Mouse (Mus musculus) C2C12 (cell line): ENCODE data around the gene Shtn1. TPM values are rescaled to one million over a fixed set of nuclear protein-coding genes. Genes with fewer than 3 reads are reported as not detected.

Experiments
- H3K27me3 ChIP-seq: one replicate; pipeline ENCODE4 v1.6.1; 2011; ENCODE audit not compliant: control insufficient read depth, insufficient read depth, insufficient read length
- H3K36me3 ChIP-seq: one replicate; pipeline ENCODE4 v1.6.1; 2011; ENCODE audit not compliant: control insufficient read depth, insufficient read depth
- H3K4me3 ChIP-seq: one replicate; pipeline ENCODE4 v1.5.1; 2011; ENCODE audit warnings: mild to moderate bottlenecking, control low read depth; ENCODE audit not compliant: poor library complexity, insufficient read depth, severe bottlenecking
- H3K79me2 ChIP-seq: one replicate; pipeline ENCODE4 v1.6.1; 2011; ENCODE audit not compliant: control insufficient read depth, insufficient read depth
- H3K79me3 ChIP-seq: one replicate; pipeline ENCODE4 v1.6.1; 2011; ENCODE audit warnings: low read depth, control low read depth
- H3ac ChIP-seq: one replicate; pipeline ENCODE3; 2011; ENCODE audit warnings: low read depth; ENCODE audit not compliant: control insufficient read depth, insufficient read length
- CEBPB ChIP-seq: IDR thresholded peaks from one replicate; pipeline ENCODE4 v1.6.1; 2011; ENCODE audit warnings: low read depth, mild to moderate bottlenecking, control low read depth, moderate library complexity
- CTCF ChIP-seq: IDR thresholded peaks from one replicate; pipeline ENCODE4 v1.5.1; 2011; ENCODE audit not compliant: control insufficient read depth, insufficient read depth, insufficient read length
- FOSL1 ChIP-seq: IDR thresholded peaks from one replicate; pipeline ENCODE4 v1.8.0; 2011; ENCODE audit warnings: mild to moderate bottlenecking, low read length; ENCODE audit not compliant: poor library complexity, insufficient read depth, severe bottlenecking
- MAX ChIP-seq: IDR thresholded peaks from one replicate; pipeline ENCODE4 v1.6.1; 2011; ENCODE audit warnings: mild to moderate bottlenecking, control low read depth
- MYOD1 ChIP-seq: IDR thresholded peaks from one replicate; pipeline ENCODE4 v1.6.1; 2011; ENCODE audit warnings: low read depth; ENCODE audit not compliant: control insufficient read depth, insufficient read length
- MYOG ChIP-seq: IDR thresholded peaks from one replicate; pipeline ENCODE4 v1.6.1; 2011; ENCODE audit not compliant: control insufficient read depth, insufficient read length; ENCODE audit errors: extremely low read depth
- USF1 ChIP-seq: IDR thresholded peaks from one replicate; pipeline ENCODE4 v1.6.1; 2011; ENCODE audit warnings: low read depth, mild to moderate bottlenecking, control low read depth, moderate library complexity
- polyA plus RNA-seq: library from polyadenylated mRNA; unstranded; fragments of >200 nt; fragmentation: generic; extraction: Trizol; gene quantifications from one replicate; pipeline ENCODE4 v1.2.1, GENCODE M21; 2012; ENCODE audit warnings: missing spikeins

Gene Shtn1
- polyA plus RNA-seq, 1 experiment: 0.26 TPM

DNA sequence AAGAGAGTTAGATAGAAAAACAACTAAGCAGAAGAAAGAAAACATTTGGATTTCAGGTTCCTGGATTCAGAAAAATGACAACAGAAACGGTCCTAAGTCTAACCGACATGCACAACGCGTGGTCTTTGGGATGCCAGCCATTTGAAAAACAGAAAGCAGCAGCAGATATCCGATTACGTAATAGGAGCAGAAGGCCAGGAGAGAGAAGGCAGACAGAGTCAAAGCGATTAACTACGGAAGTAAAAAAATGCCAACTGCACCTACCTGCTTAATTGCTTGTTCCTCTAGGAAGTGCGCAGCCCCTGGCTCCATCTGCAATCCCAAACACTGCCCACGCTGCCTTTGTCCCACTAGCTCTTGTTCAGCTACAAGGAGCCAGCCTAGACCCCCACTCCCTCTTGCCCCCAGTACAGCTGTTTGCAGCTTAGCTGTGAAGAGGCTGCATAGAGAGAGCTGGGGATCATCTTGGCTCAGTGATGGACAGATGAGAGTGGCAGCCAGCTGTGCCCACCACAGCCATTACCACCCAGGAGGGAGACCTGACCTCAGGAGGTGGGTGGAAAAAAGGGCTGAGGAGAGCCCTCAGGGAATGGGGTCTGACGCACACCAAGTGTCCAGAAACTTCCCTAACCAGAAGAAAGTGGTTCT lies 100.6 kb downstream of the Shtn1 start:
- H3K27me3 ChIP-seq: no peaks in the 10 kb centered on the region
- H3ac ChIP-seq: no peak overlapping the region

DNA sequence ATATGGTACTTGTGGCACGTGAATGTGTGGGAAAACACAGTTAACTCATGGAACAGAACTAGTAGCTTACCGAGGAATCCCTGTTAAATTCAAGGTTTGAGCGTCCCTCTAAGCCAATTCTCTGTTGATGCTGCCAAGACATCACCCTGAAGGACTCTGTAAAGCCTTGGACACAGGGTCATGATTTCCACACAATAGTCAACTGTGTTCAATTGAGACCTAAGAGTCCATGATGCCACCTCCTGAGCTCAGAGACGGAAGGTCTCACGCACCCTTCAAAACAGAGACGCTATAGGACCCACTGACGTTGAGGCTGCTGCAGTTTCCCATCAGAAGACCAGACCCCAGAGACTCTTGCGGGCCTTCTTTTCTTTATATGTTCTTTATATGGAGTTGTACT lies 101.8 kb downstream of the Shtn1 start:
- Histone ChIP-seq H3K4me3 (no peak overlapping the region), H3ac (no peak overlapping the region), H3K79me3 (no peaks in the 10 kb centered on the region), H3K27me3 (no peaks in the 10 kb centered on the region), H3K36me3 (no peaks in the 10 kb centered on the region), H3K79me2 (no peaks in the 10 kb centered on the region)
- TF ChIP-seq MAX (no peak), MYOD1 (no peak), CEBPB (no peak), MYOG (no peak), CTCF (no peak), FOSL1 (no peak), USF1 (no peak)

More for the DNA sequence above, 100.6 kb downstream of the Shtn1 start:
- H3K79me2 ChIP-seq: no peaks in the 10 kb centered on the region
- H3K36me3 ChIP-seq: no peaks in the 10 kb centered on the region
- TF ChIP-seq FOSL1: no peak
- no peak for TF ChIP-seq CTCF
- no peak for TF ChIP-seq MAX
- no peak for TF ChIP-seq CEBPB
- TF ChIP-seq MYOG: no peak
- TF ChIP-seq USF1: no peak
- peak; percentile 68 for TF ChIP-seq MYOD1
- H3K4me3 ChIP-seq: no peak overlapping the region
- no peaks in the 10 kb centered on the region for H3K79me3 ChIP-seq

GRCm38 (mm10) chr19:58970826-58971225 lies 105.1 kb downstream of the Shtn1 start:
- no peaks in the 10 kb centered on the region for H3K36me3 ChIP-seq
- no peak for TF ChIP-seq MYOD1
- no peak for TF ChIP-seq MAX
- no peak for TF ChIP-seq MYOG
- TF ChIP-seq CEBPB: no peak
- no peak for TF ChIP-seq USF1
- no peak for TF ChIP-seq FOSL1
- no peak for TF ChIP-seq CTCF
- no peaks in the 10 kb centered on the region for H3K79me3 ChIP-seq
- no peak overlapping the region for H3ac ChIP-seq
- H3K79me2 ChIP-seq: no peaks in the 10 kb centered on the region
- H3K4me3 ChIP-seq: no peak overlapping the region
- H3K27me3 ChIP-seq: no peaks in the 10 kb centered on the region

GRCm38 (mm10) chr19:58968731-58969506 lies 107.0 kb downstream of the Shtn1 start:
- Histone ChIP-seq H3K79me2 (no peaks in the 10 kb centered on the region), H3K79me3 (no peaks in the 10 kb centered on the region), H3K27me3 (no peaks in the 10 kb centered on the region), H3K4me3 (no peak overlapping the region), H3K36me3 (no peaks in the 10 kb centered on the region), H3ac (no peak overlapping the region)
- no peak for TF ChIP-seq MYOG
- no peak for TF ChIP-seq MYOD1
- no peak for TF ChIP-seq CTCF
- no peak for TF ChIP-seq FOSL1
- no peak for TF ChIP-seq USF1
- TF ChIP-seq CEBPB: no peak
- no peak for TF ChIP-seq MAX

GRCm38 (mm10) chr19:58963011-58963410 lies 112.9 kb downstream of the Shtn1 start:
- Histone ChIP-seq H3K27me3 (peaks cover 8% of the 10 kb centered on the region), H3K4me3 (no peak overlapping the region), H3K79me2 (no peaks in the 10 kb centered on the region), H3K36me3 (no peaks in the 10 kb centered on the region), H3K79me3 (no peaks in the 10 kb centered on the region), H3ac (no peak overlapping the region)
- no peak for TF ChIP-seq FOSL1
- no peak for TF ChIP-seq MYOD1
- TF ChIP-seq CTCF: no peak
- TF ChIP-seq MYOG: no peak
- no peak for TF ChIP-seq MAX
- no peak for TF ChIP-seq CEBPB
- TF ChIP-seq USF1: no peak
